Comparison of ENCODE assay signal across 23 mouse cellular contexts in the genomic region with DNA sequence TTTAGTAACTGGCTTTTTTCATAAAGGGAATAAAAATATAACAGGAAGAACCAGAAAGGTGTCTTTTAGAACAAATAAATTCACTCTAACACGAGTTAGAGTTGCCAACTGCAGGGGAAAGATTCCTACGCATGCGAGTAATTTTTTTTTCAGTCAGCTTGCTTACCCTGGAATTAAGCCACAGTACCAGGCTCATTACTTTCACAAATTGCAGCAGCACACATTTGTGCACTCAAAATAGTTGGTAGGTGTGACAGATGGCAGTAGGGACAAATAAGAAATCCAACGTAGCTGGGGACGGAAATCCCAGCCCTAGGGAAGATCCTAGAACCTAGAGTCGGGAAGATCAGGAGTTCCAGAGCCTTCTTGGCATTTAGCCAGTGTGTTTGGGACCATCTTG. TPM values are rescaled to one million over a fixed set of nuclear protein-coding genes. Genes with fewer than 3 reads are reported as not detected.
A peak's percentile ranks its signal among the peaks of the same experiment; 100 is the strongest.
DNase-seq lines count a peak whose midpoint lies in the region; ATAC-seq lines count a peak whose summit lies in the region.
"Had no signal": no experiment of that assay in that cellular context is flagged by ENCODE, and none has a peak within 500 bp of the region (broad histone marks: within the 10 kb centered on the region; RNA-seq: fewer than 3 reads in every experiment).

No protein-coding gene starts in this region.

- no peaks in the 10 kb centered on the region for H3K36me3 ChIP-seq in forebrain, embryonic 14.5 days (ENCODE audit: control insufficient read depth, insufficient read depth, low read length)
- H3K36me3 ChIP-seq in forebrain, embryonic 10.5 days (replicated peaks), result peaks cover 21% of the 10 kb centered on the region
- H3K36me3 ChIP-seq: embryonic facial prominence, embryonic 12.5 days; forebrain, embryonic 15.5 days; midbrain, embryonic 12.5 days; neural tube, embryonic 15.5 days had no signal

- peak; percentile 45 for DNase-seq in forebrain, embryonic 14.5 days (ENCODE audit: low spot score)
- no peak for DNase-seq in forebrain, embryonic 10.5 days (ENCODE audit: extremely low spot score, low spot score)
- DNase-seq in layer of hippocampus, adult 8-10 months (ENCODE audit: low spot score in 2 of 2), result peak; percentile 32
- DNase-seq in layer of hippocampus, adult 11-12 months (ENCODE audit: low spot score), result no peak
- DNase-seq in retina, postnatal 1 day, result peak; percentile 20
- DNase-seq in retina, embryonic 14.5 days (ENCODE audit: low spot score), result no peak
- DNase-seq in telencephalon, adult 2 months (ENCODE audit: low read depth, low spot score), result peak; percentile 73
- DNase-seq: adrenal gland, postnatal 14 days; heart, postnatal 4 days; kidney, adult 18-20 months; thymus, adult 2 months had no signal

- no peak overlapping the region for H3K27ac ChIP-seq in forebrain, embryonic 14.5 days (ENCODE audit: low read depth, low read length)
- H3K27ac ChIP-seq in forebrain, embryonic 10.5 days, result no peak overlapping the region
- H3K27ac ChIP-seq: embryonic facial prominence, embryonic 12.5 days; forebrain, embryonic 15.5 days; heart, embryonic 10.5 days; hindbrain, embryonic 14.5 days; kidney, postnatal 0 days; limb, embryonic 13.5 days; liver, embryonic 14.5 days; midbrain, embryonic 12.5 days; neural tube, embryonic 15.5 days had no signal

- ATAC-seq in forebrain, embryonic 14.5 days, result no peak
- ATAC-seq: CD4-positive, CD25-positive, alpha-beta regulatory T cell, adult 4 months; forebrain, embryonic 15.5 days; inflammation-experienced regulatory T-cells, adult 6 months had no signal

- 73% methylated on average over 6 of the region's 6 CpGs for WGBS in forebrain, embryonic 14.5 days
- WGBS in forebrain, embryonic 10.5 days, result 93% methylated on average over 6 of the region's 6 CpGs

- no peaks in the 10 kb centered on the region for H3K27me3 ChIP-seq in forebrain, embryonic 14.5 days (replicated peaks; ENCODE audit: control insufficient read depth, insufficient read depth, low read length)
- H3K27me3 ChIP-seq in forebrain, embryonic 10.5 days (ENCODE audit: poor library complexity, severe bottlenecking), result no peaks in the 10 kb centered on the region
- H3K27me3 ChIP-seq: embryonic facial prominence, embryonic 12.5 days; forebrain, embryonic 15.5 days; limb, embryonic 13.5 days; midbrain, embryonic 12.5 days; neural tube, embryonic 15.5 days had no signal

- no peak overlapping the region for H3K4me2 ChIP-seq in forebrain, embryonic 14.5 days (ENCODE audit: low read length)
- H3K4me2 ChIP-seq: embryonic facial prominence, embryonic 12.5 days; forebrain, embryonic 15.5 days; hindbrain, embryonic 14.5 days; limb, embryonic 13.5 days; lung, embryonic 14.5 days; midbrain, embryonic 12.5 days; neural tube, embryonic 15.5 days had no signal

- no peak overlapping the region for H3K9ac ChIP-seq in forebrain, embryonic 14.5 days (ENCODE audit: low read length)
- H3K9ac ChIP-seq: embryonic facial prominence, embryonic 12.5 days; forebrain, embryonic 15.5 days; hindbrain, embryonic 14.5 days; limb, embryonic 13.5 days; liver, embryonic 14.5 days; lung, embryonic 14.5 days; midbrain, embryonic 12.5 days; neural tube, embryonic 15.5 days had no signal

- no peak overlapping the region for H3K4me3 ChIP-seq in forebrain, embryonic 14.5 days (ENCODE audit: low read depth, low read length)
- no peak overlapping the region for H3K4me3 ChIP-seq in forebrain, embryonic 10.5 days
- H3K4me3 ChIP-seq: embryonic facial prominence, embryonic 12.5 days; forebrain, embryonic 15.5 days; heart, embryonic 10.5 days; limb, embryonic 13.5 days; midbrain, embryonic 12.5 days; neural tube, embryonic 15.5 days had no signal

- H3K9me3 ChIP-seq in forebrain, embryonic 14.5 days (replicated peaks; ENCODE audit: control insufficient read depth, low read length), result 0 out of 2 replicates have a peak, but pooled peaks cover 2% of the 10 kb centered on the region
- H3K9me3 ChIP-seq in forebrain, embryonic 10.5 days, result no peaks in the 10 kb centered on the region
- H3K9me3 ChIP-seq: embryonic facial prominence, embryonic 12.5 days; forebrain, embryonic 15.5 days; heart, embryonic 10.5 days; midbrain, embryonic 12.5 days; neural tube, embryonic 15.5 days had no signal

- H3K4me1 ChIP-seq in forebrain, embryonic 14.5 days (ENCODE audit: control insufficient read depth, insufficient read depth, low read length), result no peaks in the 10 kb centered on the region
- H3K4me1 ChIP-seq in forebrain, embryonic 10.5 days, result 0 out of 2 replicates have a peak, but pooled peaks cover 6% of the 10 kb centered on the region
- H3K4me1 ChIP-seq: midbrain, embryonic 12.5 days; neural tube, embryonic 15.5 days had no signal

RNA-seq across cellular contexts. Expression of gene Slc25a13, which starts 22.1 kb away (rescaled TPM):
- polyA plus RNA-seq in forebrain, embryonic 14.5 days (2014; fragmentation: Nextera tagmentation; extraction: Ambion mirVana), result 11.1 and 11.8 TPM in 2 replicates
- 52.5 and 54.3 TPM in 2 replicates for polyA plus RNA-seq in forebrain, embryonic 10.5 days (2016; fragmentation: Nextera tagmentation; extraction: Ambion mirVana)
- 1 to 10 TPM; 3.3 to 6.7 (median 4.3) TPM for total RNA-seq in layer of hippocampus, adult 8-10 months (2022)

Comparison
In these comparisons a context has a peak if more than half of its experiments do, and no peak if none do; other contexts are left out.
1. DNase-seq: peak in forebrain, embryonic 14.5 days (single experiment), layer of hippocampus, adult 8-10 months (2 of 2), retina, postnatal 1 day (single experiment) and telencephalon, adult 2 months (single experiment); none in forebrain, embryonic 10.5 days (single experiment), layer of hippocampus, adult 11-12 months (single experiment) and retina, embryonic 14.5 days (single experiment).